Mouse (Mus musculus) hindbrain, embryonic 16.5 days (tissue): Measurements from ENCODE around the gene Rasgrp3. TPM values are rescaled to one million over a fixed set of nuclear protein-coding genes. Genes with fewer than 3 reads are reported as not detected.
A peak's percentile ranks its signal among the peaks of the same experiment; 100 is the strongest.

Experiments used
- ATAC-seq: fragments of 200-750 bp; cut with Nextera tagmentation; 2 replicates; pipeline ENCODE4 v1.8.0; 2017; ENCODE audit warnings: moderate TSS enrichment, moderate library complexity
- H3K27ac ChIP-seq: fragments of 300-500 bp; sonication (generic); 2 replicates; pipeline ENCODE4 v1.5.1; 2014; ENCODE audit warnings: low read depth, mild to moderate bottlenecking, control low read depth, low read length, moderate library complexity
- H3K27me3 ChIP-seq: fragments of 300-500 bp; sonication (generic); replicated peaks from 2 replicates; pipeline ENCODE4 v1.6.1; 2014; ENCODE audit warnings: low read length; ENCODE audit not compliant: control insufficient read depth, insufficient read depth
- H3K36me3 ChIP-seq: fragments of 300-500 bp; sonication (generic); 2 replicates; pipeline ENCODE4 v1.6.1; 2014; ENCODE audit warnings: mild to moderate bottlenecking, low read length, moderate library complexity, mixed read lengths; ENCODE audit not compliant: control insufficient read depth, insufficient read depth
- H3K4me1 ChIP-seq: fragments of 300-500 bp; sonication (generic); 2 replicates; pipeline ENCODE4 v1.6.1; 2014; ENCODE audit warnings: low read depth, low read length; ENCODE audit not compliant: control insufficient read depth, insufficient read depth
- H3K4me2 ChIP-seq: fragments of 300-500 bp; sonication (generic); 2 replicates; pipeline ENCODE4 v1.6.1; 2014; ENCODE audit warnings: mild to moderate bottlenecking, low read length, control low read depth, moderate library complexity
- H3K4me3 ChIP-seq: fragments of 300-500 bp; sonication (generic); 2 replicates; pipeline ENCODE4 v1.5.1; 2014; ENCODE audit warnings: mild to moderate bottlenecking, low read length, control low read depth, moderate library complexity
- H3K9ac ChIP-seq: fragments of 300-500 bp; sonication (generic); 2 replicates; pipeline ENCODE4 v1.6.1; 2014; ENCODE audit warnings: low read depth, mild to moderate bottlenecking, control low read depth, low read length, moderate library complexity
- H3K9me3 ChIP-seq: fragments of 300-500 bp; sonication (generic); 2 replicates; pipeline ENCODE4 v1.6.1; 2014; ENCODE audit warnings: mild to moderate bottlenecking, low read length, moderate library complexity; ENCODE audit not compliant: control insufficient read depth
- WGBS: fragments of 180-500 bp; shearing (Covaris S2); extraction: QIAGEN DNeasy Blood & Tissue Kit; methylation state at CpG from one replicate; pipeline ENCODE4 v1.1.7; 2014; 5-methylcytosine and 5-hydroxymethylcytosine counted together
- polyA plus RNA-seq: library from polyadenylated mRNA; unstranded; fragments of >200 nt; fragmentation: Nextera tagmentation; extraction: Ambion mirVana; gene quantifications from 2 replicates; pipeline ENCODE4 v1.2.1, GENCODE M21; 2015

The Rasgrp3 gene
- polyA plus RNA-seq, 1 experiment from 2014 or later, result 6.6 TPM

DNA sequence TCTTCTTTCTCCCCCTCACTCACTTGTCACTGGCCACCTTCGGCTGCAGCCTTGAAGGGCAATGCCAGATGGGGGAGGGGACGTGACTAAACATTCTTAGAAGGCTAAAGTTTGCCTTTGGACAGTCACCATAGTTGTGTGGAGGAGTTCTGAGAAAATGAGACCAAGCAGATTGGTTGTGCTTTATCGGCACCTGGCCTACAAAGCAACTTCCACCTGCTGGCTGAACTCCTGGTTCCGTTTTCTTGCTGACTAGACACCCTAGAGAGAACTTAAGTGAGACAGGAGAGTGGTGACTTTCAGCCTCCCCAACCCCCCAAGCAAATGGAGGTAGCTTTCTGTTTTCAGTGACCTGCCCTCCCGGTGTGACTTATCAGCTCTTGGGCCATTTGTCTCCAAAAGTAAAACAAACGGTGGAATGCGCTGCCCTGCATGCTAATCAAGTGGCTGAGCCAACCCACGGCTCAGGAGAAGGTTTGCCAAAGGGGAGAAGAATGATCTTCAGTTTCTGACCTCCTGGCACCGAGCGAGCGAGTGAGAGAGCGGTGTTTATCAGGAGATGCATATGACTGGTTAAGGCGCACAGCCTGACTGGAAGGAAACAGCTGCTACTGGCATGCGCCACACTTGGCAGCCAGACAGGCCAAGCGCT is 29.4 kb downstream of the Rasgrp3 start:
- H3K4me2 ChIP-seq, result peak overlapping the region; percentile 49
- H3K36me3 ChIP-seq, result no peaks in the 10 kb centered on the region
- peaks cover 8% of the 10 kb centered on the region for H3K4me1 ChIP-seq
- H3K27me3 ChIP-seq, result no peaks in the 10 kb centered on the region
- no peak overlapping the region for H3K9ac ChIP-seq
- H3K4me3 ChIP-seq, result peak overlapping the region; percentile 0; the same call in 1 of the 2 replicates
- no peaks in the 10 kb centered on the region for H3K9me3 ChIP-seq
- no peak overlapping the region for H3K27ac ChIP-seq
- peak; percentile 88 for ATAC-seq
- 15% methylated on average over 15 of the region's 15 CpGs for WGBS

DNA sequence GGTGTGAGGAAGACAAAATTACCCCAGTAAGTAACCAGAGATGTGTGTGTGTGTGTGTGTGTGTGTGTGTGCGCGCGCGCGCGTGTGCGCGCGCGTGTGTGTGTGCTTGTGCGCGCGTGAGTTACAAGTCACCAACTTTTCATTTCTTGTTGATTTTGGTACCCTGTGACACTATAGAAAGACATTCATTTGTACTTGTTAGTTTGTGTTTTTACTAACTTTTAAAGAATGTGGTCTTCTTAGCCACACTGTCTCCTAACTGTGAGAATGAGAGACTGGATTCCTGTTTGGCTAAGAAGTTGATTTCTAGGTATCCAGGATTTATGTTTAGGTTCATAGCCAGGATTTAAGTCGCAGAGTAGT is 29.9 kb downstream of the Rasgrp3 start:
- no peak overlapping the region for H3K27ac ChIP-seq
- no peaks in the 10 kb centered on the region for H3K36me3 ChIP-seq
- H3K9ac ChIP-seq, result no peak overlapping the region
- H3K4me2 ChIP-seq, result peak overlapping the region; percentile 49
- no peaks in the 10 kb centered on the region for H3K27me3 ChIP-seq
- ATAC-seq, result no peak; the same call in 1 of the 2 replicates
- WGBS, result 74% methylated on average over 14 of the region's 14 CpGs
- H3K9me3 ChIP-seq, result no peaks in the 10 kb centered on the region
- peak overlapping the region; percentile 0; the same call in 1 of the 2 replicates for H3K4me3 ChIP-seq
- peaks cover 8% of the 10 kb centered on the region for H3K4me1 ChIP-seq

DNA sequence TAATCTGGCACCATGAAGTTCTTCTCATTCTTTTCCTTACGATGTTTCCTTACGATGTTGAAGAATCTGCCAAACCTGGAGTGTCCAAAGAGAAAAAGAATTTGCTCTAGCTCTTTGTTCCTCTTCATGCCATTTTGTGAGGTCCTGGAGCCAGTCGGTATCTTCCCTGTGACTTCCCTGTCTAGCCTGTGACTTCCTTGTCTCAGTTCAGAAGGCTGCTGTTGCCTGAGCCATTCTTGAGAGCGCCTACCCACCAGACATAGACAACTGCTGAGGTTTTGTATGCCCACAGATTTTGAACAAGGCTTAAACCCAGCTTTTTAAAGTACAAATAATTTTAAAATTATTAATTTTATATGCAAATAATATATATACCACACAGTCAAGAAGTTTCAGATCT is 31.3 kb downstream of the Rasgrp3 start:
- H3K27me3 ChIP-seq, result no peaks in the 10 kb centered on the region
- H3K36me3 ChIP-seq, result no peaks in the 10 kb centered on the region
- ATAC-seq, result no peak
- WGBS, result 92% methylated on average over 4 of the region's 4 CpGs
- H3K4me3 ChIP-seq, result no peak overlapping the region
- no peak overlapping the region for H3K9ac ChIP-seq
- no peaks in the 10 kb centered on the region for H3K9me3 ChIP-seq
- no peak overlapping the region for H3K4me2 ChIP-seq
- peaks cover 8% of the 10 kb centered on the region for H3K4me1 ChIP-seq
- H3K27ac ChIP-seq, result no peak overlapping the region

DNA sequence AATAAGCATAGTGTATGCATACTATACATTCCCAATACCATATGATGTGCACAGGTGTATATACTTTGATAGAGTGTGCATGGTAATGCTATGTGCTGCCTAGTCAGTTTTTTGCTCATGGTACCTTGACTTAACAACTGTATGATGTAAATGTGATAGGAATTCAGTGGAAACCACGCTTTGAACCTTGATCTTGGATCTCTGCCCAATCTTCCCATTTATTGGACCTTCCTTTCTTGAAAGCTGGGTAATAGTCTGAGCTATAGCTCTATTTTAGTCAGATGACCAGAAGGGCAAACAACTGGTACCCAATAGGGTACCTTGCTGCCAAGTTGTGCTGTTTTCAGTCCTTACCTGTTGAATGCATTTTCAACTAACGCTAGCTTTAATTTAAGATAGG is 31.8 kb downstream of the Rasgrp3 start:
- Histone ChIP-seq H3K36me3 (no peaks in the 10 kb centered on the region), H3K4me3 (no peak overlapping the region), H3K27ac (no peak overlapping the region), H3K4me2 (no peak overlapping the region), H3K27me3 (no peaks in the 10 kb centered on the region), H3K4me1 (peaks cover 13% of the 10 kb centered on the region), H3K9me3 (no peaks in the 10 kb centered on the region), H3K9ac (no peak overlapping the region)
- 86% methylated on average over 2 of the region's 2 CpGs for WGBS
- no peak for ATAC-seq

DNA sequence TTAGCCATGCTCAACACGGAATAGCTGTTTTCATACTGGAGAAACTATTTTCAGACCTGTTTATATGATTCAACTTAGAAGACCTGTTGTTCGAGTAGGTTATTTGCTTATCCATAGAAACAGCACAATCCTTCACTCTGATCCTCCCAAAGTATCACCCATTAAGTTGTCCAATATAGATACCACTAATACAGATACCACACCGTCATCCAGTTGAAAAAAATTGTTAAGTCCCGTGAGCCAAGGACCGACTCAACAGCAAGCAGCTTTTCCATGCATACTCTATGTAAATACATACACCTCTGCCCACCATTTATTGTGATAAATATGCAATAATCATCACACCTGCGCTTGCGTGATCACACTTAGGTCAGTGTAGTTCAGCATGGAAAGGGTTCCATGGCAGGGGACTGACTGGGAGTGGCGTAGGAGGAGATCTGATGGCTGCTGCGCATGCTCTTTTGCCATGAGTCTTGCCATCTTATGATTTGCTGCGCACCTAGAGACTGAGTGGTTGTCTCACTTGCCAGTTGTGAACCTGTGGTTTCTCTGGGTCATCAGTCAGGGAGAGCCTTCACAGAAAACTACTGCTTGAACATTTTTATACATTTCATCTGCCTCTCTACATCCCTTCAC is 32.9 kb downstream of the Rasgrp3 start:
- no peaks in the 10 kb centered on the region for H3K36me3 ChIP-seq
- H3K4me1 ChIP-seq, result peaks cover 15% of the 10 kb centered on the region
- H3K4me2 ChIP-seq, result no peak overlapping the region
- no peak overlapping the region for H3K27ac ChIP-seq
- no peak for ATAC-seq
- WGBS, result 95% methylated on average over 10 of the region's 10 CpGs
- no peak overlapping the region for H3K9ac ChIP-seq
- H3K9me3 ChIP-seq, result no peaks in the 10 kb centered on the region
- H3K4me3 ChIP-seq, result no peak overlapping the region
- no peaks in the 10 kb centered on the region for H3K27me3 ChIP-seq

DNA sequence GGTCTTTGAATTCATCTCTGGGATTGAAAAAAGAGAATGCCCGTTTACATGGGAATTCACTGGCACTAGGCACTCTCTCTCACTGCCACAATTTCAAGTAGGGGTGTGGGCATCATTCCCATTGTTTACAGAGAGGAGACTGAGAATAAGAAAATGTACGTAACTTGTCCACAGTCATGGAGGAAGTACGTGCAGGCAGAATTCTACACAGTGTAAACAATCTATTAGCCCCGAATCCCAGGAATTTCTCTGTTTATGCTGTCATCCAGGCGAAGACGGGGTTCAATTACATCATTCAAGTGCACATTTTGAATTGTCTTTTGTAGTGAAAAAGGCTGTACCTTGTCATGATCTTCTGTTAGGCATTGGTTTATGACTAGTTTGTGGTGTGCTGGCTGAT is 34.6 kb downstream of the Rasgrp3 start:
- no peak overlapping the region for H3K4me2 ChIP-seq
- peaks cover 7% of the 10 kb centered on the region for H3K4me1 ChIP-seq
- 81% methylated on average over 6 of the region's 6 CpGs for WGBS
- no peak overlapping the region for H3K9ac ChIP-seq
- H3K36me3 ChIP-seq, result no peaks in the 10 kb centered on the region
- no peak overlapping the region for H3K4me3 ChIP-seq
- H3K9me3 ChIP-seq, result no peaks in the 10 kb centered on the region
- ATAC-seq, result no peak
- no peaks in the 10 kb centered on the region for H3K27me3 ChIP-seq
- no peak overlapping the region for H3K27ac ChIP-seq

DNA sequence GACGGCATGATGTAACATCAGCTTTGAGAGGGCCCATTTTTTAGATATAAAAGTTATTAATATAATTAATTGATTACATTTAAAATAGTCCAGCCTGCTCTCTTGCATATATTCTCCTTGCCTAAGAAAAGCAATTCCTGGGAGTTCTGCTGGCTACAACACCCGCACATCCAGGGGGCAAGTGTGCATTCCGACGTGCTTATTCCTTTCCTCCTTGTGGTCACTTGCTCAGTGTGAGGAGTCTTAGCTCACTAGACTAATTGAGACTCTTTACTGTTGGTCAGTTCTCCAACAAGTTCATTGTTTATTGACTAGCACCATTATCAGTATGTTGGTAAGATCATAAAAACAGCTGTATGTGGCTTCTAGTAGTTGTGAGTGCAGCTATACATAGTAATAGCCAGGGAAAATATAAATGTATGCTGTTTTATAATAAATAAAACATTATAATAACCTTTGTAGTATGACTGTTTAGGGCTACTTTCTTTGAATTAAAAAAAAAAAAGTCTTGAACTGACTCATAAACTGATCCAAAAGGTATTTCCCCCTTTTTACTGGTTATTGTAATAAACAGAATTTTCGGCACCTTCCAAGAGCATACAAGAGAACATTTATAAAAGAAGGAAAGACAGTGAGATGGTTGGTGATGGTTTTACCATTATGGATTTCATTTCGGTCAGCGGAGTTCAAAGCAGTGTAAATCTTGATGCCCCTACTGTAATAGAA is 35.4 kb downstream of the Rasgrp3 start:
- no peak overlapping the region for H3K4me3 ChIP-seq
- peaks cover 7% of the 10 kb centered on the region for H3K4me1 ChIP-seq
- 89% methylated on average over 7 of the region's 7 CpGs for whole genome bisulfite sequencing
- no peaks in the 10 kb centered on the region for H3K36me3 ChIP-seq
- no peak overlapping the region; the same call in 1 of the 2 replicates for H3K27ac ChIP-seq
- H3K9me3 ChIP-seq, result no peaks in the 10 kb centered on the region
- no peaks in the 10 kb centered on the region for H3K27me3 ChIP-seq
- ATAC-seq, result no peak
- H3K4me2 ChIP-seq, result no peak overlapping the region
- H3K9ac ChIP-seq, result no peak overlapping the region

DNA sequence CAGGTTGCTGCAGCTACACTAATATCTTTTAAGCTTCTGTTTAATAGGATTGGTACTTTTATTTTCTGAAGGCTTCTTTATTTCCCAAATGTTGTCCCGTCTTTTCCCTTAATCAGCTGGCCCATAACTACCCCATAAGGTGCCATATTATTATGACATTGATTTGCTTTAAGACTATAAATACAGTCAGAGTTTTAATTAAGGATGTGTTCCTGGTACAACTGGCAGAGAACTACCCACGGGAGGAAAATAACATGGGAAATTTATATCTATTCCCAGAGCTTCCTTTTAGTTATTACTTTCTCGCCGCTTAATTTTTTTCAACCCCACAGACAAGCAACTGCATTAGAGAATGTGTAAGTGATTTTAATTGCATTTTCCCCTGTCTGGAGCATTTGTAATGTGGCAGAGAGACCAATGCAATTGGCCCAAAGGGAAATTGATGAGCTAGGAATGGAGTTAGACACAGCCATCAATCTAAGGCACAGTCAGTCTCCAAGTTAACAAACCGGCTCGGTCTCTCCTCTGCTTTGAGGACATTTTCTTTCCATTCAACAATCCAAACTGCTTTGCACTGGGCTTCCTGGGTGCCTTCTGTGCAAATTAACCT is 36.1 kb downstream of the Rasgrp3 start:
- peak; percentile 88 for ATAC-seq
- H3K36me3 ChIP-seq, result no peaks in the 10 kb centered on the region
- H3K27ac ChIP-seq, result peak overlapping the region; percentile 45
- WGBS, result 57% methylated on average over 6 of the region's 6 CpGs
- no peaks in the 10 kb centered on the region for H3K9me3 ChIP-seq
- no peak overlapping the region for H3K4me2 ChIP-seq
- H3K27me3 ChIP-seq, result no peaks in the 10 kb centered on the region
- H3K9ac ChIP-seq, result no peak overlapping the region
- peaks cover 7% of the 10 kb centered on the region for H3K4me1 ChIP-seq
- H3K4me3 ChIP-seq, result no peak overlapping the region

DNA sequence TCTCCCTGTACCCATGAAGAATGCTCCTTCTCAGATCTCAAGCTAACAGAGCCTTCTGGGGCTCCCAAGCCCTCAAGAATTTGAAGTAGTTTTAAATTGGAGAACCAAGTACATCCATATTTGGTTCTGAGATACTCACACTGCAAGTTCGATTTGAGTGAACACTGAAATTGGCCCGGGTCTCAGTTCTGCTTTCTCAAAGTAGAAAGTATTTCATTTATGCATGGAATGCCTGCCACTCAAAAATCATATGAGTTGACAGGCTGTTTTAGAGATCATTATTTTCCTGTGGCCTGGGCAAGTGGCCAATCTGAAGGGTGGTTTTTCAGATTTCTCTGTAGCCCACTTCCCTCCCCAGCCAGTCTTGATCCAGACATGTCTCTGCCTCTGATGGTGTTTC is 36.7 kb downstream of the Rasgrp3 start:
- Histone ChIP-seq H3K4me2 (no peak overlapping the region), H3K27ac (peak overlapping the region; percentile 45; the same call in 1 of the 2 replicates), H3K9me3 (no peaks in the 10 kb centered on the region), H3K36me3 (no peaks in the 10 kb centered on the region), H3K27me3 (no peaks in the 10 kb centered on the region), H3K4me1 (peaks cover 7% of the 10 kb centered on the region), H3K9ac (no peak overlapping the region), H3K4me3 (no peak overlapping the region)
- WGBS, result 68% methylated on average over 2 of the region's 2 CpGs
- peak; percentile 17; the same call in 1 of the 2 replicates for ATAC-seq
